Mouse (Mus musculus) ES-Bruce4 (cell line): Measurements from ENCODE around the gene Ano7. TPM values are rescaled to one million over a fixed set of nuclear protein-coding genes. Genes with fewer than 3 reads are reported as not detected.

Experiments used
- H3K27ac ChIP-seq: 2 replicates; pipeline ENCODE4 v1.5.1; 2012; ENCODE audit warnings: low read length, inconsistent platforms; ENCODE audit not compliant: insufficient read depth
- H3K27me3 ChIP-seq: 2 replicates; pipeline ENCODE4 v1.6.1; 2012; ENCODE audit warnings: mild to moderate bottlenecking, low read length, inconsistent platforms; ENCODE audit not compliant: control insufficient read depth, poor library complexity, insufficient read depth, severe bottlenecking
- H3K36me3 ChIP-seq: 2 replicates; pipeline ENCODE4 v1.6.1; 2012; ENCODE audit warnings: inconsistent platforms, mild to moderate bottlenecking, low read length, moderate library complexity; ENCODE audit not compliant: control insufficient read depth, poor library complexity, insufficient read depth, severe bottlenecking
- H3K4me1 ChIP-seq: one replicate; pipeline ENCODE4 v1.8.1; 2011; ENCODE audit warnings: low read length; ENCODE audit not compliant: control insufficient read depth, insufficient read depth
- H3K4me3 ChIP-seq: 2 replicates; pipeline ENCODE4 v1.5.1; 2011; ENCODE audit warnings: low read depth, mild to moderate bottlenecking, low read length
- H3K9ac ChIP-seq: 2 replicates; pipeline ENCODE4 v1.6.1; 2012; ENCODE audit warnings: low read depth, mild to moderate bottlenecking, inconsistent platforms; ENCODE audit not compliant: poor library complexity, severe bottlenecking
- H3K9me3 ChIP-seq: replicated peaks from 2 replicates; pipeline ENCODE4 v1.6.1; 2012; ENCODE audit warnings: mild to moderate bottlenecking, low read length, inconsistent platforms; ENCODE audit not compliant: control insufficient read depth, poor library complexity, insufficient read depth, severe bottlenecking
- CTCF ChIP-seq: IDR thresholded peaks from one replicate; pipeline ENCODE4 v1.8.1; 2011; ENCODE audit warnings: low read depth, low read length
- EP300 ChIP-seq: IDR thresholded peaks from 2 replicates; pipeline ENCODE4 v1.6.1; 2011; ENCODE audit warnings: low read depth, low read length; ENCODE audit not compliant: insufficient read depth
- POLR2A ChIP-seq: IDR thresholded peaks from one replicate; pipeline ENCODE4 v1.8.1; 2011; ENCODE audit warnings: low read length; ENCODE audit not compliant: insufficient read depth
- polyA plus RNA-seq: library from polyadenylated mRNA; stranded (reverse); fragments of >200 nt; gene quantifications from 2 replicates; pipeline ENCODE4 v1.2.4, GENCODE M21; 2011; ENCODE audit warnings: low read depth; ENCODE audit not compliant: missing spikeins, insufficient read depth, insufficient read length

The Ano7 gene
- polyA plus RNA-seq, 1 experiment = not detected

GRCm38 (mm10) chr1:93343504-93344047 lies 30.2 kb upstream of the Ano7 start:
- H3K36me3 ChIP-seq = no peaks in the 10 kb centered on the region; the same call in none of the 2 replicates
- no peaks in the 10 kb centered on the region for H3K4me1 ChIP-seq
- no peaks in the 10 kb centered on the region for H3K27me3 ChIP-seq
- no peak for TF ChIP-seq CTCF
- no peak for TF ChIP-seq EP300
- peak; percentile 26 for TF ChIP-seq POLR2A
- H3K27ac ChIP-seq = no peak overlapping the region
- peak overlapping the region; percentile 86 for H3K9ac ChIP-seq
- H3K4me3 ChIP-seq = peak overlapping the region; percentile 91
- no peaks in the 10 kb centered on the region for H3K9me3 ChIP-seq

- H3K36me3 ChIP-seq = peaks cover 14% of the 10 kb centered on the region
- H3K4me3 ChIP-seq = no peak overlapping the region
- H3K9ac ChIP-seq = no peak overlapping the region
- no peak overlapping the region for H3K27ac ChIP-seq
- TF ChIP-seq POLR2A (no peak), EP300 (no peak), CTCF (no peak)
- H3K9me3 ChIP-seq = no peaks in the 10 kb centered on the region
- H3K4me1 ChIP-seq = no peaks in the 10 kb centered on the region
- H3K27me3 ChIP-seq = no peaks in the 10 kb centered on the region
These were observed 26.6 kb upstream of the Ano7 start for GRCm38 (mm10) chr1:93347176-93347575.

GRCm38 (mm10) chr1:93349701-93350100 lies 24.0 kb upstream of the Ano7 start:
- no peaks in the 10 kb centered on the region for H3K4me1 ChIP-seq
- no peaks in the 10 kb centered on the region for H3K27me3 ChIP-seq
- TF ChIP-seq EP300 = no peak
- TF ChIP-seq CTCF = no peak
- TF ChIP-seq POLR2A = no peak
- H3K27ac ChIP-seq = no peak overlapping the region
- H3K9me3 ChIP-seq = no peaks in the 10 kb centered on the region
- H3K9ac ChIP-seq = no peak overlapping the region
- H3K36me3 ChIP-seq = peaks cover 36% of the 10 kb centered on the region
- no peak overlapping the region for H3K4me3 ChIP-seq

GRCm38 (mm10) chr1:93352724-93353123 lies 21.0 kb upstream of the Ano7 start:
- TF ChIP-seq CTCF (no peak), EP300 (no peak), POLR2A (no peak)
- Histone ChIP-seq H3K27me3 (no peaks in the 10 kb centered on the region), H3K27ac (no peak overlapping the region), H3K9ac (no peak overlapping the region), H3K36me3 (peaks cover 48% of the 10 kb centered on the region), H3K4me3 (no peak overlapping the region), H3K9me3 (no peaks in the 10 kb centered on the region), H3K4me1 (no peaks in the 10 kb centered on the region)

- no peak overlapping the region for H3K27ac ChIP-seq
- TF ChIP-seq CTCF (no peak), EP300 (no peak), POLR2A (no peak)
- H3K27me3 ChIP-seq = no peaks in the 10 kb centered on the region
- H3K9me3 ChIP-seq = no peaks in the 10 kb centered on the region
- H3K4me1 ChIP-seq = no peaks in the 10 kb centered on the region
- peaks cover 25% of the 10 kb centered on the region for H3K36me3 ChIP-seq
- no peak overlapping the region for H3K4me3 ChIP-seq
- no peak overlapping the region for H3K9ac ChIP-seq
These were observed 11.1 kb upstream of the Ano7 start for GRCm38 (mm10) chr1:93362661-93363060.

- Histone ChIP-seq H3K36me3 (peaks cover 19% of the 10 kb centered on the region), H3K4me1 (no peaks in the 10 kb centered on the region), H3K9ac (no peak overlapping the region), H3K27me3 (no peaks in the 10 kb centered on the region), H3K9me3 (no peaks in the 10 kb centered on the region), H3K4me3 (no peak overlapping the region), H3K27ac (no peak overlapping the region)
- TF ChIP-seq POLR2A (no peak), EP300 (no peak), CTCF (no peak)
These were observed 8.1 kb upstream of the Ano7 start for GRCm38 (mm10) chr1:93365641-93366040.
